Mouse (Mus musculus) forebrain, embryonic 12.5 days (tissue): Measurements from ENCODE around the gene Cse1l. TPM values are rescaled to one million over a fixed set of nuclear protein-coding genes. Genes with fewer than 3 reads are reported as not detected.

Source experiments
- ATAC-seq: fragments of 200-750 bp; cut with Nextera tagmentation; 2 replicates; pipeline ENCODE4 v1.8.0; 2017; ENCODE audit warnings: moderate TSS enrichment; ENCODE audit not compliant: low FRiP score
- H3K27ac ChIP-seq: fragments of 300-500 bp; sonication (generic); 2 replicates; pipeline ENCODE4 v1.5.1; 2016; ENCODE audit warnings: mild to moderate bottlenecking
- H3K27me3 ChIP-seq: fragments of 300-500 bp; sonication (generic); 2 replicates; pipeline ENCODE4 v1.6.1; 2016; ENCODE audit warnings: mild to moderate bottlenecking
- H3K36me3 ChIP-seq: fragments of 300-500 bp; sonication (generic); replicated peaks from 2 replicates; pipeline ENCODE4 v1.6.1; 2016; ENCODE audit warnings: mild to moderate bottlenecking
- H3K4me1 ChIP-seq: fragments of 300-500 bp; sonication (generic); 2 replicates; pipeline ENCODE4 v1.6.1; 2016
- H3K4me2 ChIP-seq: fragments of 300-500 bp; sonication (generic); 2 replicates; pipeline ENCODE4 v1.6.1; 2016; ENCODE audit warnings: mild to moderate bottlenecking, moderate library complexity
- H3K4me3 ChIP-seq: fragments of 300-500 bp; sonication (generic); replicated peaks from 2 replicates; pipeline ENCODE4 v1.5.1; 2016; ENCODE audit warnings: mild to moderate bottlenecking
- H3K9ac ChIP-seq: fragments of 300-500 bp; sonication (generic); 2 replicates; pipeline ENCODE4 v1.6.1; 2016; ENCODE audit warnings: mild to moderate bottlenecking
- H3K9me3 ChIP-seq: fragments of 300-500 bp; sonication (generic); 2 replicates; pipeline ENCODE4 v1.6.1; 2016
- WGBS: fragments of 180-500 bp; shearing (Covaris S2); methylation state at CpG from one replicate; pipeline ENCODE4 v1.1.7; 2016; 5-methylcytosine and 5-hydroxymethylcytosine counted together
- polyA plus RNA-seq: library from polyadenylated mRNA; unstranded; fragments of >200 nt; fragmentation: Nextera tagmentation; extraction: Ambion mirVana; gene quantifications from 2 replicates; pipeline ENCODE4 v1.2.1, GENCODE M21; 2016

Gene Cse1l
- polyA plus RNA-seq, 1 experiment from 2014 or later = 173 TPM

GRCm38 (mm10) chr2:166906523-166907182, 813 bp downstream of the Cse1l start:
- Histone ChIP-seq H3K27ac (peak overlapping the region; percentile 99), H3K4me3 (peak overlapping the region; percentile 86), H3K36me3 (peaks cover 9% of the 10 kb centered on the region), H3K27me3 (no peaks in the 10 kb centered on the region), H3K4me1 (peaks cover 15% of the 10 kb centered on the region), H3K4me2 (peak overlapping the region; percentile 96), H3K9me3 (no peaks in the 10 kb centered on the region), H3K9ac (peak overlapping the region; percentile 84)
- 1% methylated on average over 28 of the region's 28 CpGs for WGBS
- no peak; the same call in 1 of the 2 replicates for ATAC-seq

- H3K36me3 ChIP-seq = peaks cover 9% of the 10 kb centered on the region
- WGBS = 97% methylated on average over 3 of the region's 3 CpGs
- H3K9ac ChIP-seq = no peak overlapping the region
- H3K4me3 ChIP-seq = no peak overlapping the region
- H3K27ac ChIP-seq = no peak overlapping the region
- no peak for ATAC-seq
- no peaks in the 10 kb centered on the region for H3K9me3 ChIP-seq
- no peak overlapping the region for H3K4me2 ChIP-seq
- no peaks in the 10 kb centered on the region for H3K27me3 ChIP-seq
- peaks cover 15% of the 10 kb centered on the region for H3K4me1 ChIP-seq
Observed at GRCm38 (mm10) chr2:166909729-166910128, 3.9 kb downstream of the Cse1l start.

DNA sequence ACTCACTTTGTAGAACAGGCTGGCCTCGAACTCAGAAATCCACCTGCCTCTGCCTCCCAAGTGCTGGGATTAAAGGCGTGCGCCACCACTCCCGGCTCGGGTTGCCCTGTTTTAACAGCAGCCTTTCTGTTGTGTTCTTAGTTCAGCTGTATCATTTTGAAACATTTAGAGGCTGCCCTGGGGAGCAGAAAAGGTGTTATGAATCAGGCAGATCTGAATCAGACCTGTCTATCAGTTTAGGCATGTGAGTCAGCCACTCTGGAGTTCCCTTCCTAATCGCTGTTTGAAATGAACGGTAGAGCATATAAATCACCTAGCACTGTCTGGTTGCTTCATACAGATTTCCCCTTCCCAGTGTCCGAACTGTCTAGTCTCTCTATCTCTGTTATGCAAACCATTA, 4.7 kb downstream of the Cse1l start:
- Histone ChIP-seq H3K4me1 (peaks cover 12% of the 10 kb centered on the region), H3K9me3 (no peaks in the 10 kb centered on the region), H3K4me2 (no peak overlapping the region), H3K4me3 (no peak overlapping the region), H3K27ac (no peak overlapping the region), H3K36me3 (peaks cover 12% of the 10 kb centered on the region), H3K27me3 (no peaks in the 10 kb centered on the region), H3K9ac (no peak overlapping the region)
- WGBS = 91% methylated on average over 8 of the region's 8 CpGs
- no peak for ATAC-seq

DNA sequence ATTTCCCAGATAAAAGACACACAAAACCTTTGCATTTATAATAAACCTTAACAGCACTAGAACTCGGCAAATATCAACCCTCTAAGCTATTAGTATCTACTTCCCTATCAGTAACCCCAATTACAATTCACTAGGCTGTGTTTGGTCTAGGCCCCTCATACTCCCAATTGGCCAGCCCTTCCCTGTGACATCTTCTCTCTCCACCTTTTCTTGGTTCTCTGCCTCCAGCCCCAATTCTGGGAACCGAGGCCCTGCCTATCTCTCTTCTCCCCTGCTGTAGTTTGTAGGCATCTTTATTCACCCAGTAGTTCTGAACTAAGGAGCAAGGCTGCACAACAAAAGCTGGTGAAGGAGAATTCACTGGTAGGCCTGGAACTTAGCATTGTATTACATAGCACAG, 18.1 kb downstream of the Cse1l start:
- no peak overlapping the region for H3K27ac ChIP-seq
- H3K9me3 ChIP-seq = no peaks in the 10 kb centered on the region
- ATAC-seq = no peak
- H3K4me3 ChIP-seq = no peak overlapping the region
- H3K36me3 ChIP-seq = peaks cover 80% of the 10 kb centered on the region
- WGBS = 86% methylated on average over 2 of the region's 2 CpGs
- H3K27me3 ChIP-seq = no peaks in the 10 kb centered on the region
- H3K9ac ChIP-seq = no peak overlapping the region
- no peak overlapping the region for H3K4me2 ChIP-seq
- H3K4me1 ChIP-seq = no peaks in the 10 kb centered on the region

DNA sequence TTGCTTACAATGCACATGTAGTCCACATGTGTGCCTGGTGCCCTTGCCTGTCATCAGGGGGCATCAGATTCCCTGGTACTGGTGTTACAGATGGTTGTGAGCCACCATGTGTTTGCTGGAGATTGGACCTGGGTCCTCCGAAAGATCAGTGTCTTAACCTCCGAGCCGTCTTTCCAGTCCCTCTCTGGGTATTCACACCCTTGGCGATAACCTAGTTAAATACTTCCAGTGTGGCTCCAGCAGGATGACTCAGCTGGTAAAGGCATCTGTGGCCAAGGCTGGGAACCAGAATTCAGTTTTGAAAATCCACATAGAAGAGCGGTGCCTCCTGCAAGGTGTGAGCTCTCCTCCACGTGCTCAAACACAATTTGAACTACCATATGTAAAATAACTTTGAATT, 28.1 kb downstream of the Cse1l start:
- Histone ChIP-seq H3K4me3 (no peak overlapping the region), H3K36me3 (peaks cover 89% of the 10 kb centered on the region), H3K4me2 (no peak overlapping the region), H3K9ac (no peak overlapping the region), H3K9me3 (no peaks in the 10 kb centered on the region), H3K27ac (no peak overlapping the region), H3K27me3 (no peaks in the 10 kb centered on the region), H3K4me1 (no peaks in the 10 kb centered on the region)
- WGBS = 94% methylated on average over 6 of the region's 6 CpGs
- ATAC-seq = no peak

DNA sequence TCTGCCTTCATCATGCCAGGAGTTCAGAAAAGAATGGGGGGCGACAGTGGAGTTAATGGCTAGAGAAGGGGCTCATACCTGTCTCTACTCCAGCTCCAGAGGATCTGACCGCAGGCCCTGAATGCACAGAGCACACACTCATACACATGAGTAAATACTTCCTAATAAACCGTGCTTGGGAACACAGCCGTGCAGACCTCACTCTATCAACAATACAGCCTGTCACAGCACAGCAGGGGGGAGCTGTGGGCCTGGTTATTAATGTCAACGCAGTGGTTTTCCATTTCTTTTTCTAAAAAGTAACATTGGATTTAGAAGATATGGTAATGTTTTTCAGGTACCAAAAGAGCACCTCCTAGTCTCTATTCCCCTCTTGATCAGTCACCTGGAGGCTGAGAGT, 28.6 kb downstream of the Cse1l start:
- Histone ChIP-seq H3K4me2 (no peak overlapping the region), H3K9me3 (no peaks in the 10 kb centered on the region), H3K4me1 (no peaks in the 10 kb centered on the region), H3K27me3 (no peaks in the 10 kb centered on the region), H3K4me3 (no peak overlapping the region), H3K9ac (no peak overlapping the region), H3K27ac (no peak overlapping the region), H3K36me3 (peaks cover 89% of the 10 kb centered on the region)
- ATAC-seq = no peak
- 66% methylated on average over 5 of the region's 5 CpGs for WGBS

- Histone ChIP-seq H3K9me3 (no peaks in the 10 kb centered on the region), H3K4me3 (no peak overlapping the region), H3K36me3 (peaks cover 87% of the 10 kb centered on the region), H3K4me1 (no peaks in the 10 kb centered on the region), H3K9ac (no peak overlapping the region), H3K27ac (no peak overlapping the region), H3K27me3 (no peaks in the 10 kb centered on the region), H3K4me2 (no peak overlapping the region)
- 89% methylated on average over 7 of the region's 7 CpGs for WGBS
- no peak for ATAC-seq
Observed at GRCm38 (mm10) chr2:166935582-166935981, 29.7 kb downstream of the Cse1l start.

DNA sequence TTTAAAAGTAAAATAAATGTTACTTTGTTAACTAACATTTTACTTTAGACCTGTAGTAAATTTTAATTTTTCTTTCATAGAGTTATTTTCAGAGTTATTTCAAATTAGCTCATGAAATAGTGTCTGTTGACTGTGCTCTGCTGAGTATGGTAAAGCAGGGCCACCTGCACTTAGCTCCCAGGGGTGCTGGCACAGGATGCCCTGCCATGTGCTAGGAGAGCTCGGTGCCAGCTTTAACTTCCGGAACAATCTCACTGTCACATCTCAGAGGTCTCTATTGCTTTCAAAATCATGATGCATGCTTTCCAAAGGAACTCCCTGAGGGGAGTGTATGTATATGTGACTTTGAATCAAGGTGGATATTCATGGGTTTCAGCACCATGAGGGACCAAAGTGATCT, 30.3 kb downstream of the Cse1l start:
- WGBS = 97% methylated on average over 2 of the region's 2 CpGs
- no peak overlapping the region for H3K9ac ChIP-seq
- H3K36me3 ChIP-seq = peaks cover 88% of the 10 kb centered on the region
- no peak overlapping the region for H3K4me2 ChIP-seq
- no peak for ATAC-seq
- no peaks in the 10 kb centered on the region for H3K9me3 ChIP-seq
- H3K4me3 ChIP-seq = no peak overlapping the region
- no peak overlapping the region for H3K27ac ChIP-seq
- no peaks in the 10 kb centered on the region for H3K4me1 ChIP-seq
- H3K27me3 ChIP-seq = no peaks in the 10 kb centered on the region

DNA sequence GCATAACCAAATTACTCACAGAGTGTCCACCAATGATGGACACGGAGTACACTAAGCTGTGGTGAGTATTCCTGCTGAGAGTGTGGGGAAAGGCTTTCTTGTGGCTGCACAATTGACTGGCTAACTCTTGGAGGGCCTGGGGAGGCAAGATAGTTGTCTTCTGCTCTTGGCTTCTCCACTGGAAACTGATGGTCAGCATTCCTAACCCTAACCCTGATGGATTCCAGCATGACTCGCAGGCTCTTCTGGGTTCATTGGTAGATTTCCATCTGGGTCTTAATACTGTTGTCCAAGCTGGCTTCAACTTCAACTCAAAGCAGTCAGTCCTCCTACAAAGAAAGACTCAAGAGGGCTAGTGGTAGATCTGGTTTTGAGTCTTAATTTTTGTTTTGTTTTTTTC, 37.3 kb downstream of the Cse1l start:
- 91% methylated on average over 2 of the region's 2 CpGs for WGBS
- H3K4me1 ChIP-seq = no peaks in the 10 kb centered on the region
- H3K4me2 ChIP-seq = no peak overlapping the region
- no peak overlapping the region for H3K27ac ChIP-seq
- H3K27me3 ChIP-seq = no peaks in the 10 kb centered on the region
- no peak overlapping the region for H3K9ac ChIP-seq
- peaks cover 91% of the 10 kb centered on the region for H3K36me3 ChIP-seq
- no peak for ATAC-seq
- H3K9me3 ChIP-seq = no peaks in the 10 kb centered on the region
- H3K4me3 ChIP-seq = no peak overlapping the region

GRCm38 (mm10) chr2:166944346-166944745, 38.5 kb downstream of the Cse1l start:
- Histone ChIP-seq H3K27me3 (no peaks in the 10 kb centered on the region), H3K4me2 (no peak overlapping the region), H3K4me3 (no peak overlapping the region), H3K9me3 (no peaks in the 10 kb centered on the region), H3K9ac (no peak overlapping the region), H3K27ac (no peak overlapping the region), H3K36me3 (peaks cover 92% of the 10 kb centered on the region), H3K4me1 (no peaks in the 10 kb centered on the region)
- no peak for ATAC-seq
- WGBS = 94% methylated on average over 1 of the region's 1 CpGs

DNA sequence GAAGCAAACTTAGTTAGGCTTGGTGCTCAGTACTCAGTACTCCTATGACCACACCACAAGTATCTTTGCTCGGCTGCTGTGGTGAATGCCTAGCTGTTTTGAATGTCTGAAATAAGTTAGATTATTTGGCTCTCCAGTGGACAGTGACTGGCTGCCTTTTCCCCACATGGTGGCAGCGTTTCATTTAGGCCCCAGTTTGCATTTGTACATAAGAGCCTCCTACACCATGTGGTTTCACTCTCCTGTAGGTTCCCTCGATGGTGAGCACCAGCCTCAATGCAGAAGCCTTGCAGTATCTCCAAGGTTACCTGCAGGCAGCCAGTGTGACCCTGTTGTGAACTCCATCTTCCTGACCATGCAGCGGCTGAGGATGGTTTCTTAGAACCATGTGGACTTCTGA, 39.6 kb downstream of the Cse1l start:
- H3K27me3 ChIP-seq = no peaks in the 10 kb centered on the region
- no peak for ATAC-seq
- H3K4me1 ChIP-seq = no peaks in the 10 kb centered on the region
- H3K4me3 ChIP-seq = no peak overlapping the region
- H3K9ac ChIP-seq = no peak overlapping the region
- 77% methylated on average over 4 of the region's 4 CpGs for WGBS
- no peaks in the 10 kb centered on the region for H3K9me3 ChIP-seq
- H3K27ac ChIP-seq = no peak overlapping the region
- H3K4me2 ChIP-seq = no peak overlapping the region
- peaks cover 95% of the 10 kb centered on the region for H3K36me3 ChIP-seq

DNA sequence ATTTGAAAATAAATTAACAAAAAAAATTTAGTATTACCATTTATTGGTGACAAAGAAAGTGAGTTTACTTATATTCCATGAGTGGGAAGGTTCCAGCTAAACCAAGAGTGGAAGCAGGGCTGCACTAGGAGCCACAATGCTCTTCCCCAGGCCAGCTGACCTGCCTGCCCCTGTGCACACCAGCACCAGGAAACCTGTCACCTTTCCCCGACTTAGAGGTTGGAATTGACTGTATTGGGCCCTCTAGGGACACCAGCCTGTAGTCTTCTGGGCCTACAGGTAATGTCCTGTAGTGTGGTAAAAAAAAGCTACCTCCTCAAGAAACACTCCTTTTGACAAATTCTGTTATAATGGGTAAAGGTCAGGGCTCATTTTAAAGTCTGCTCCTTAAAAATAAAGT, 42.4 kb downstream of the Cse1l start:
- Histone ChIP-seq H3K4me1 (no peaks in the 10 kb centered on the region), H3K36me3 (peaks cover 95% of the 10 kb centered on the region), H3K9ac (no peak overlapping the region), H3K27me3 (no peaks in the 10 kb centered on the region), H3K9me3 (no peaks in the 10 kb centered on the region), H3K4me2 (no peak overlapping the region), H3K4me3 (no peak overlapping the region), H3K27ac (no peak overlapping the region)
- WGBS = 79% methylated on average over 1 of the region's 1 CpGs
- ATAC-seq = no peak

GRCm38 (mm10) chr2:166948936-166949335, 43.1 kb downstream of the Cse1l start:
- Histone ChIP-seq H3K4me3 (no peak overlapping the region), H3K9me3 (no peaks in the 10 kb centered on the region), H3K27me3 (no peaks in the 10 kb centered on the region), H3K36me3 (peaks cover 95% of the 10 kb centered on the region), H3K4me1 (no peaks in the 10 kb centered on the region), H3K27ac (no peak overlapping the region), H3K4me2 (no peak overlapping the region), H3K9ac (no peak overlapping the region)
- 89% methylated on average over 10 of the region's 10 CpGs for WGBS
- ATAC-seq = no peak
